Mouse (Mus musculus) cerebellum, adult 2 months (tissue): ENCODE data around the gene Araf. TPM values are rescaled to one million over a fixed set of nuclear protein-coding genes. Genes with fewer than 3 reads are reported as not detected.

Experiments
- DNase-seq, 2 experiments: peaks; one replicate each; pipeline ENCODE4 v3.0.0; 2021
- H3K27ac ChIP-seq: fragments of 200-500 bp; 2 replicates; pipeline ENCODE4 v1.5.1; 2012; ENCODE audit warnings: low read length, control low read depth, inconsistent platforms; ENCODE audit not compliant: insufficient read depth
- H3K27me3 ChIP-seq: fragments of 200-500 bp; 2 replicates; pipeline ENCODE4 v1.6.1; 2012; ENCODE audit warnings: inconsistent platforms, mild to moderate bottlenecking, low read length, moderate library complexity; ENCODE audit not compliant: control insufficient read depth, insufficient read depth
- H3K4me1 ChIP-seq: fragments of 200-500 bp; 2 replicates; pipeline ENCODE4 v1.6.1; 2011; ENCODE audit warnings: low read length; ENCODE audit not compliant: control insufficient read depth, insufficient read depth
- H3K4me3 ChIP-seq: fragments of 200-500 bp; replicated peaks from 2 replicates; pipeline ENCODE3; 2011; ENCODE audit warnings: mild to moderate bottlenecking, low read depth, low read length, control low read depth; ENCODE audit not compliant: insufficient read depth
- CTCF ChIP-seq: fragments of 200-500 bp; IDR thresholded peaks from 2 replicates; pipeline ENCODE4 v1.5.1; 2011; ENCODE audit warnings: low read depth, mild to moderate bottlenecking, control low read depth, low read length, moderate library complexity, borderline replicate concordance; ENCODE audit not compliant: insufficient read depth
- POLR2A ChIP-seq: fragments of 200-500 bp; IDR thresholded peaks from 2 replicates; pipeline ENCODE4 v1.6.1; 2011; ENCODE audit warnings: low read length, control low read depth, borderline replicate concordance; ENCODE audit not compliant: insufficient read depth
- WGBS: fragments of 180-500 bp; shearing (Covaris S2); methylation state at CpG from one replicate; pipeline ENCODE4 v1.1.7; 2018; 5-methylcytosine and 5-hydroxymethylcytosine counted together
- polyA plus RNA-seq: library from polyadenylated mRNA; depleted of rRNA; stranded (reverse); fragments of >200 nt; gene quantifications from 2 replicates; pipeline ENCODE4 v1.2.3, GENCODE M21; 2012

Gene Araf
- polyA plus RNA-seq, 1 experiment = 306 TPM

DNA sequence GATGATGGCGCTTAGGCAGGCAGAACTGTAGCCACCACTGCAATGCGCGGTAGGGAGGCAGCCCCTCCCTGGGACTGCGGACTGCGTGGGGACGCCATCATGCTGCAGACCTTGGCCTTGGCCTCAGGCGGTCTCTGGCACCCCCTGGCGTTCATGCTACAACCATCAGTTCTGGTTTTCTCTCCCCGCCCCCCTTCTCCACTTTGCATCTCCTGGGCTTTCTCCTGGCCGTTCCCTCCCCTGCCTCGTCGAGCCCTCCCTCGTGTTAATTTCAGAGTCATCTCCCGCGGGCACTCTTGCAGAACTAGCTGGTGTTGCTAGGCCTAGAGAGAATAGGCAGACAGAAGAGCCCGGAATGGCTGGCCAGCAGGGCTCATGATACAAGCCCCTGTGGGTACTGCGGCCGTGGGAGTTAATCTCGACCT, 21.6 kb downstream of the Araf start:
- peak; percentile 84 to 85 for DNase-seq
- 0 out of 2 replicates have a peak, but pooled peaks have one; percentile 20 for TF ChIP-seq POLR2A
- peak; percentile 71 for TF ChIP-seq CTCF
- Histone ChIP-seq H3K27ac (peak overlapping the region; percentile 79), H3K4me1 (peaks cover 6% of the 10 kb centered on the region), H3K27me3 (no peaks in the 10 kb centered on the region), H3K4me3 (peak overlapping the region; percentile 42)
- 10% methylated on average over 18 of the region's 19 CpGs for WGBS

- peak; percentile 50 for TF ChIP-seq CTCF
- no peak for TF ChIP-seq POLR2A
- 10% methylated on average over 7 of the region's 8 CpGs for WGBS
- Histone ChIP-seq H3K4me3 (peak overlapping the region; percentile 42), H3K4me1 (peaks cover 6% of the 10 kb centered on the region), H3K27me3 (no peaks in the 10 kb centered on the region), H3K27ac (peak overlapping the region; percentile 79)
- DNase-seq = peak; percentile 67 to 70
These were observed 22.3 kb downstream of the Araf start for GRCm38 (mm10) chrX:20819708-20820426.

GRCm38 (mm10) chrX:20828934-20829333, 31.3 kb downstream of the Araf start:
- no peaks in the 10 kb centered on the region for H3K4me1 ChIP-seq
- peak overlapping the region; percentile 56 for H3K4me3 ChIP-seq
- H3K27ac ChIP-seq = peak overlapping the region; percentile 55; the same call in 1 of the 2 replicates
- no peaks in the 10 kb centered on the region for H3K27me3 ChIP-seq
- TF ChIP-seq CTCF = peak; percentile 43; the same call in 1 of the 2 replicates
- TF ChIP-seq POLR2A = peak; percentile 28; the same call in 1 of the 2 replicates
- 6% methylated on average over 5 of the region's 5 CpGs for WGBS
- peak; percentile 59 to 66 for DNase-seq

DNA sequence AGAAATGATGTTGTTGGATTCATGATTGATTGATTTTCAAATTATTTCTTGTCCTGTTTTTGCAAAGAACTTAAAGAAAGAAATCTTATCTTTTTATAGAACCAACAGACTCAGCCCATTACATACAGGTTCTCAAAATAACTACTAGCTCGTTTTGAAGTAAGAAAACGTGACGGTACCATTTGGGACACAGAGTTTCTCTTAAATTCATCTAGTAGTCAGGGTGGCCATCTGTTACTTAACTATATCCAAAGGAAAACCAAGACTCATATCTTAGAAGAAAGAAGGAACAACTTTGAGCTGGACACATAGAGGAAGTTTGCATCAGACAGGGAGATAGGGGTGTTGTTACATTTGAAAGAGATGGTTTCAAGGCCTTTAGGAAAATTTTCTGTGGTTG, 49.6 kb downstream of the Araf start:
- no peaks in the 10 kb centered on the region for H3K27me3 ChIP-seq

GRCm38 (mm10) chrX:20847816-20848215, 50.2 kb downstream of the Araf start:
- no peak for TF ChIP-seq CTCF
- TF ChIP-seq POLR2A = no peak
- H3K4me3 ChIP-seq = peak overlapping the region; percentile 28
- no peak for DNase-seq
- WGBS = 15% methylated on average over 2 of the region's 2 CpGs
- H3K4me1 ChIP-seq = peaks cover 8% of the 10 kb centered on the region
- no peak overlapping the region; the same call in 1 of the 2 replicates for H3K27ac ChIP-seq
- no peaks in the 10 kb centered on the region for H3K27me3 ChIP-seq

More for the DNA sequence above, 49.6 kb downstream of the Araf start:
- 79% methylated on average over 3 of the region's 3 CpGs for WGBS
- DNase-seq = no peak
- TF ChIP-seq POLR2A (no peak), CTCF (no peak)
- no peak overlapping the region for H3K27ac ChIP-seq
- peaks cover 8% of the 10 kb centered on the region for H3K4me1 ChIP-seq
- no peak overlapping the region for H3K4me3 ChIP-seq

- Histone ChIP-seq H3K4me1 (peaks cover 8% of the 10 kb centered on the region), H3K27me3 (no peaks in the 10 kb centered on the region), H3K27ac (peak overlapping the region; percentile 88), H3K4me3 (peak overlapping the region; percentile 91)
- TF ChIP-seq POLR2A (peak; percentile 91), CTCF (no peak)
- WGBS = 5% methylated on average over 42 of the region's 42 CpGs
- peak; percentile 91 to 97 for DNase-seq
These were observed 50.8 kb downstream of the Araf start for GRCm38 (mm10) chrX:20848256-20848984.

- WGBS = 72% methylated on average over 7 of the region's 7 CpGs
- no peak for DNase-seq
These were observed 56.2 kb downstream of the Araf start for GRCm38 (mm10) chrX:20853794-20854193.

More at GRCm38 (mm10) chrX:20853794-20854193, 56.2 kb downstream of the Araf start:
- no peak for TF ChIP-seq POLR2A
- TF ChIP-seq CTCF = no peak
- no peaks in the 10 kb centered on the region for H3K27me3 ChIP-seq
- no peak overlapping the region for H3K4me3 ChIP-seq
- H3K27ac ChIP-seq = no peak overlapping the region
- peaks cover 8% of the 10 kb centered on the region for H3K4me1 ChIP-seq
